Comparison of ENCODE assay signal across 20 mouse cellular contexts in genomic region chr5:133634481-133634880, GRCm38 (mm10).
"Had no signal": no experiment of that assay in that cellular context is flagged by ENCODE, and none has a peak within 500 bp of the region (broad histone marks: within the 10 kb centered on the region; RNA-seq: fewer than 3 reads in every experiment).

No protein-coding gene starts in this region.

- H3K4me2 ChIP-seq: limb, embryonic 12.5 days; limb, embryonic 15.5 days; liver, embryonic 11.5 days; midbrain, embryonic 12.5 days; neural tube, embryonic 12.5 days; neural tube, embryonic 15.5 days had no signal

- H3K27ac ChIP-seq: layer of hippocampus, adult 2 months; limb, embryonic 12.5 days; limb, embryonic 15.5 days; liver, embryonic 14.5 days; midbrain, embryonic 12.5 days; neural tube, embryonic 12.5 days; neural tube, embryonic 15.5 days; stomach, postnatal 0 days had no signal

- H3K4me1 ChIP-seq: limb, embryonic 12.5 days; limb, embryonic 15.5 days; neural tube, embryonic 12.5 days; neural tube, embryonic 15.5 days had no signal

- H3K9me3 ChIP-seq: limb, embryonic 12.5 days; limb, embryonic 15.5 days; midbrain, embryonic 12.5 days; neural tube, embryonic 12.5 days; neural tube, embryonic 15.5 days had no signal

- H3K9ac ChIP-seq: limb, embryonic 12.5 days; limb, embryonic 15.5 days; liver, embryonic 14.5 days; liver, postnatal 0 days; midbrain, embryonic 12.5 days; neural tube, embryonic 12.5 days; neural tube, embryonic 15.5 days had no signal

- H3K4me3 ChIP-seq: layer of hippocampus, adult 2 months; limb, embryonic 12.5 days; limb, embryonic 15.5 days; midbrain, embryonic 12.5 days; neural tube, embryonic 12.5 days; neural tube, embryonic 15.5 days had no signal

- ATAC-seq: liver, postnatal 0 days had no signal

- DNase-seq: kidney, adult 18-20 months; kidney, adult 9 months; kidney, postnatal 14 days; kidney, postnatal 4 days; layer of hippocampus, adult 9-11 months; liver, postnatal 0 days; lung, postnatal 14 days; lung, postnatal 4 days; thymus, adult 2 months; thymus, postnatal 14 days; thymus, postnatal 4 days had no signal

- H3K36me3 ChIP-seq: limb, embryonic 12.5 days; limb, embryonic 15.5 days; midbrain, embryonic 12.5 days; neural tube, embryonic 12.5 days; neural tube, embryonic 15.5 days had no signal

- H3K27me3 ChIP-seq: limb, embryonic 12.5 days; limb, embryonic 15.5 days; neural tube, embryonic 12.5 days; neural tube, embryonic 15.5 days had no signal
